Mouse (Mus musculus) spleen, adult 18-20 months (tissue): ENCODE measurements at regions not wholly inside any gene's neighbourhood (a gene's known extent, or its start where the extent isn't known, plus 50 kb on each side); places are given as distances from the start of the nearest gene placed in this dataset.
"Not testable (repeated sequence)": the region's sequence is repeated elsewhere in the genome, so short reads cannot be mapped to it uniquely, and the experiment has no call there.

Experiments used
- DNase-seq, 2 experiments: peaks; one replicate each; pipeline ENCODE4 v3.0.0; 2022; ENCODE audit warnings: mixed read lengths in 2 of 2

- no peak for DNase-seq
These were observed 110.1 kb upstream of the Trabd2b start for GRCm38 (mm10) chr4:114296380-114296779.

- DNase-seq: not testable (repeated sequence)
These were observed 108.0 kb upstream of the Trabd2b start for GRCm38 (mm10) chr4:114298517-114298916.

- DNase-seq: no peak
These were observed 106.0 kb upstream of the Trabd2b start for GRCm38 (mm10) chr4:114300390-114301012.

GRCm38 (mm10) chr4:114304654-114305053 is 101.9 kb upstream of the Trabd2b start:
- no peak for DNase-seq

GRCm38 (mm10) chr4:114307491-114307890 is 99.0 kb upstream of the Trabd2b start:
- no peak for DNase-seq

- peak in 1 of 2 experiments; percentile 16 for DNase-seq
These were observed 98.0 kb upstream of the Trabd2b start for GRCm38 (mm10) chr4:114308518-114308917.

- no peak for DNase-seq
These were observed 91.5 kb upstream of the Trabd2b start for GRCm38 (mm10) chr4:114315051-114315450.

GRCm38 (mm10) chr4:114315556-114315955 is 91.0 kb upstream of the Trabd2b start:
- DNase-seq: no peak

- no peak for DNase-seq
These were observed 89.4 kb upstream of the Trabd2b start for GRCm38 (mm10) chr4:114317076-114317475.

- DNase-seq: no peak
These were observed 86.4 kb upstream of the Trabd2b start for GRCm38 (mm10) chr4:114320076-114320475.

- DNase-seq: no peak
These were observed 84.8 kb upstream of the Trabd2b start for GRCm38 (mm10) chr4:114321516-114322339.

GRCm38 (mm10) chr4:114329978-114330377 is 76.5 kb upstream of the Trabd2b start:
- no peak for DNase-seq

GRCm38 (mm10) chr4:114331161-114331560 is 75.4 kb upstream of the Trabd2b start:
- DNase-seq: no peak

GRCm38 (mm10) chr4:114334850-114335249 is 71.7 kb upstream of the Trabd2b start:
- no peak for DNase-seq

GRCm38 (mm10) chr4:114336029-114336746 is 70.3 kb upstream of the Trabd2b start:
- no peak for DNase-seq

- no peak for DNase-seq
These were observed 69.8 kb upstream of the Trabd2b start for GRCm38 (mm10) chr4:114336747-114337090.

GRCm38 (mm10) chr4:114339793-114340192 is 66.7 kb upstream of the Trabd2b start:
- DNase-seq: no peak

- DNase-seq: no peak
These were observed 61.4 kb upstream of the Trabd2b start for GRCm38 (mm10) chr4:114345154-114345553.

- DNase-seq: peak in 1 of 2 experiments; percentile 33
These were observed 60.3 kb upstream of the Trabd2b start for GRCm38 (mm10) chr4:114346068-114346747.

GRCm38 (mm10) chr4:114346884-114347283 is 59.6 kb upstream of the Trabd2b start:
- no peak for DNase-seq

- DNase-seq: no peak
These were observed 56.9 kb upstream of the Trabd2b start for GRCm38 (mm10) chr4:114349601-114350000.

GRCm38 (mm10) chr4:114351282-114351681 is 55.2 kb upstream of the Trabd2b start:
- no peak for DNase-seq

GRCm38 (mm10) chr4:114353058-114353457 is 53.5 kb upstream of the Trabd2b start:
- DNase-seq: no peak
